Mouse (Mus musculus) left cerebral cortex, adult 18-20 months (tissue): ENCODE measurements around the gene Osbpl10. TPM values are rescaled to one million over a fixed set of nuclear protein-coding genes. Genes with fewer than 3 reads are reported as not detected.
"Not testable (repeated sequence)": the region's sequence is repeated elsewhere in the genome, so short reads cannot be mapped to it uniquely, and the experiment has no call there.

Experiments used
- DNase-seq, 2 experiments: peaks; one replicate each; pipeline ENCODE4 v3.0.0; 2021 to 2022; ENCODE audit warnings: low spot score in 2 of 2, mixed read lengths in 1 of 2
- total RNA-seq, 2 experiments: library from RNA; stranded (reverse); gene quantifications; 2 replicates each; pipeline ENCODE4 v1.2.3; 2021

Gene Osbpl10
- total RNA-seq, 2 experiments from 2014 or later = 48.5 to 48.9 TPM

DNA sequence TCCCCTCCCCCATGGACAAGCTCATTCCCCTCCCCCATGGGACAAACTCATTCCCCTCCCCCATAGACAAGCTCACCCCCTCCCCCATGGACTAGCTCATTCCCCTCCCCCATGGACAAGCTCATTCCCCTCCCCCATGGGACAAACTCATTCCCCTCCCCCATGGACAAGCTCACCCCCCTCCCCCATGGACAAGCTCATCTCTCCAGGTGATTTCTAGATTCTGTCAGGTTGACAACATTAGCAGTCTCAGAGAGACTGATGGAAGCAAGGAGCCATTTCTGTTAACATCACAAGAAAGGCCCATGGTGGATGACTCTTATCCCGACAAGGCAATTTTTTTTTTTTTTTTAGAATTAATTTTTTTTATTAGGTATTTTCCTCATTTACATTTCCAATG lies 52.7 kb downstream of the Osbpl10 start:
- DNase-seq = not testable (repeated sequence)

DNA sequence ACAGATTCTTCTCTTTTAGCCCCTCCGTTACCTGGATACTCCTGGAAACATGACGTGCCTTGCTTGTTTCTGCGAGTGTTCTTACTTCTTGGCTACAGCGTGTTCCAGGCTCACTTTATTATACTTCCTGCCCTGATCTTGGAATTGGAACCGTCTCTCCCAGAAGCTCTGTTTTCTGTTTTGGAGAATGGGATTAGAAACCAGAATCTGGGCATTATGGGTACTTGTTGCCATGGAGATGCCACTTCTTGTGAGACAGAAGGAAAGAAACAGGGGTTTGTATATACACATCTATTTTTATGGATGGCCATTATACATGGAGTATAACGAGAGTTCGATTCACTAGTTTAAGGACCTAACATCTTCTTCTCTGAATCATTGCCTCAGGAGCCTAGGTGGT lies 54.4 kb downstream of the Osbpl10 start:
- no peak for DNase-seq

DNA sequence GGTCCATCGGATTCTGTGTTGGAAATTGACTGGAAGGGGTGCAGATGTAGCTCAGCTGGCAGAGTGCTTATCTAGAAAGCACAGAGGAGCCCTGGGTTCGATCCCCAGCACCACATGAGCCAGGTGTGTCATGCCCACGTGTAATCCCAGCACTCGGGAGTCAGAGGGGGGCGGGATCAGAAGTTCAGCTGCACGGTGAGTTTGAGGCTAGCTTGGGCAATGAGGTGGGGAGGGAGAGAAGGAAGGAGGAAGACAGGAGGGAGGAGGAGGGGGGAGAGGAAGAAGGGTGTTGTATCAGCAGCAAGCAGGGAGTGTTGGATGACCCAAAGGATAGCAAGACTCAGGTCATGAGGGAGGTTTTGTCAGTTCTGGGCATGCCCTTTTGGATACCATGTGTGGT lies 55.9 kb downstream of the Osbpl10 start:
- DNase-seq = no peak

DNA sequence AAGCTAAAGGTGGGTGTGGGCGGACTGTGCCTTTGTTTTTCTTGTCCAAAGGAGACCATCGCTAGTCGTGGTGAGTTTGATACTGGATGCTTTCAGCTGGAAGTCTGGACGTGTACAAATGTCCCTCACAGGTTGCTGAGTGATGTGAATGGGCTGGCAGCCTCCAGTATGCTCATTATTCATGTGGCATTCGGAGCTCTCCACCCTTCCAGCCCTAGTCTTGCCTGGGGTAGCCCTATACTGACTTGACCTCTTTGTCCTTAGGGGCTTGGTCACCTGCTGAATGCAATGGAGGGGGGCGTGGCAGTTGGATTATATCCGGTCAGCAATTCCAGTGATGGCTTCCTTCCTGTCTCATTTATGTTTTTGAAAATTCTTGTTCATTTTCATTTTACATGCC lies 56.4 kb downstream of the Osbpl10 start:
- no peak for DNase-seq

DNA sequence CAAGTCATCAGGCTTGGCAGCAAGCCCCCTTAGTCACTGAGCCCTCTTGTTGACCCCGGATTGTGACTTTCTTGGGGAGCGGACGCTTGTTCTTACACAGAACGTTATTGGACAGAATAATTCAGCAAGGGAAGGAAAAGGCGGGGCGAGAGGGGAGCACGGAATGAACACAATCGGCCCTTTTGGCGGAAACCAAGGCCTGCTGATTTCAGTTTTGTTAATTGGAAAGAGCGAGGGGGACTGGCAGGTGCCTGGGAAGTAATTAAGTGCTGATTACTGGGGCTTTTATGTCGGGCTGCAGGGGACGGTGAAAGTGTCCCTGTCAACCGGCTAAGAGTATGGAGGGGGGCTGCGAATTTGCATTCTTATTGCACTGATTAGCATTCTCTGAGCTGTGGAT lies 59.8 kb downstream of the Osbpl10 start:
- no peak for DNase-seq

DNA sequence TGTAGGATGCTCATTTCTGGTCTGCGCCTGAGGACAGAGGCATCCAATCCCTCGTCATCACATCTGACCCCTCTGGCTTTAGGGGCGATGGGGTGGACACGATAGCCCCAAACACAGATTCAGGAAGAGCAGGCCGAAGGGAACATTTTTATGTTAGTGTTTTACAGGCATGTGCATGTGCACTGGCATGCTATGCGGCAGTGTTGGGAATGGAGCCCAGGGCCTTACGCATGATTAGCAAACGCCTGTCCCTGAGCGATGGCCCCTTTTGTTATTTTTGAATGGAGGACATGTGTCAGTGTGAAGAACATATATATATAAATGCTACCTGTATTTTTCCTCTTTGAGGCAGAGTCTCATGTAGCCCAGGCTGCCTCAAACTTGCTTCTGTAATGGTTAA lies 60.3 kb downstream of the Osbpl10 start:
- no peak for DNase-seq

DNA sequence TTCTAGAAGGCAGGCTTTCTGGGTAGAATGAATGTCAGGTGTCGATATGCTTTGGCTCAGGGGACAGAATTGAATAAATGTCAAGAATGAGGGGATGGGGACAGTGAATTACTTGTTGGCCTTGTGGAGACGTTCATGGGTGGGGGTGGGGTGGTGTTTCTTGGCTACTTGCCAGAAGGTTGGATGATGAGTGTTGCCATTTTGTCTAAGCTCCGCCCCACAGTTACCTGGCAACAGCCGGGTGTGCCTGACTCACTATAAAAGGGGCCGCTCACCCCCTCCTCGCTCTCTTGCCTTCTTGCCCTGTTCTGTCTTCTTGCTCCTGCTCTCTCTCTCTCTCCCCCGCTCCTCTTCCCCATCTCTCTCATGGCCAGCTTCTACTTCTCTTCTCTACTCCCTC lies 60.9 kb downstream of the Osbpl10 start:
- DNase-seq = no peak

DNA sequence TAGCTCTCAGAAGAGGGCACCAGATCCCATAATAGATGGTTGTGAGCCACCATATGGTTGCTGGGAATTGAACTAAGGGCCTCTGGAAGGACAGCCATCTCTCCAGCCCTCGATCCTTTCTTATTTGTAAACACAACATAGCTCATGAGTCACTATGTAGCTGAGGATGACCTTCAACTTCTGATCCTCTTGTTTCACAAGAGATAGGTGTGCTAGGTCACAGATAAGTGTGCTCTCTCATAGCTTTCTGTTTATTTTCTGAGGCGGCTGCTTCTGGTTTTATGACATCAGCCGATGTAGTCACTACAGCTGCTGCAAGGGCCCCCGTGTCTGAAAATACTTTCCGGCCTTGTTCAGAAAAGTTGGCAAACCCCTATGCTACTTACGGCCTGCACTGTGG lies 64.2 kb downstream of the Osbpl10 start:
- DNase-seq = no peak

DNA sequence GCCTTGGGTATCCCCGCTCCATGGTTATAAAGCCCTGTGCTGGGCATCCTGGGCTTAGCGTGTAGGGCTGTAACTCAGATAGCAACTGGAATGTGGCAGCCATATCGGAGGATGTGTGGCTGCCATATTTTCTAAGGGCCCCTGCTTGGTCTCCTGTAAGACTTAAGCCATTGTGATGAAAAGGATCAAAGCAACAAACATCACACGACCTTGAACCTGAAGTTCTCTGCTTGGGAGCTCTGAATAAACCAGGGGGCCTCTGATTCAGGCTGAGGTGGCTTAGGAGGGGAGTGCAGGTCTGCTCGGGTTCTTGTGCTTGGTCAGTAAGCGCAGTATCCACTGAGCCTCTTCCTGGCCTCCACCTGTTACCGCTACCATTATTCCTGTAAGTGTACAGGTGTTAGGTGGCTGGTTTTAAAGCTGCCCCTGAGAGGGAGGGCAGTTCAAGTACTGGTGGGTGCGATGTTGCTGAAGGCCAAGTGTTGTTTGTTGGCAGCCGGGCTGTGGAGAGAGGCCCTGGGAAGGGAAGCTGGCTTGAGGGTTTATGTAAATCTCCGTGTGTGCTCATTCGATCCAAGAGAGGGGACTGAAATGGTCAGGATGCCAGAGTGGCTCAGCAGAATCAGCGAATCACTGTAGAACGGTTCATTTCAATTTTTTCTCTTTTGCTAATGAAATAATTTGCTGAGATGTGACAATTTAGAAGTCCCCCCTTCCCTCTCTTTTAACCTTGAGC lies 64.8 kb downstream of the Osbpl10 start:
- DNase-seq = no peak

DNA sequence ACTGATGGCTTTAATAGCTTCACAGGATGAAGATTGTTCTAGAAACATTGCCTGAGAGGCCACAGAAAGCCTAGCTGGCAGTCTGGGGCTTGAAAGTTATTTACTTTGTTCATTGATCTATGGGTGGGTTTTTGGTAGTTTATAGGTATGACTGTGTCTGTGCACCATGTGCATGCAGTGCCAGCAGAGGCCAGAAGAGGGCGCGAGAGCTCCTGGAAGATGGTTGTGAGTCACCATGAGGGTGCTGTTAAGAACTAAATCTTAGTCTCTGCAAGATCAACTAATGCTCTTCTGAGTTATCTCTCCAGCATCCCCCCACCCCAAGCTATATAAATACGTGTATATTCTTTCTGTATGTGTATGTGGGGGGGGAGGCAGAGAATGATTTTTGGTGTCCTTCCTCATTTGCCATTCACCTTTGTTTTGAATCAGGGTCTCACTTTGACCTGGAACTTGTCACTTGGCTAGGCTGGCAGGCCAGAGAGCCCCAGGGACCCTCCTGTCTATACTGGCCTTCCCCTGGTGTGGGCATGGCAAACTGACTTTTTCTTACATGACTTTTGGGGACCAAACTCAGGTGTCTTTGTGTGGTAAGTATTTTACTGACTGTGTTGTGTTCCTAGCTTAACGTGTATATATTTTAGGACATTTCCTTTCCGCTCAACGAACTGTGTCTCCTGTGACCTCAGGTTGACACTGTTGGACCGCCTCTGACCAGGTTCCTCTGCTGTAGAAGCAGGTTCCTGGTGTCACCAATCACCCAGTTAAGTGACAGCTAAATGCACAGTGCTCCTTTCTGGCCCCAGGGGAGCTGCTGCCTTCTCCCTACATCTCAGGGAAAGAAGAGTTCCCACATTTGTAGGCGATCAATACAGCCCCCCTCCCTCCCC lies 65.8 kb downstream of the Osbpl10 start:
- DNase-seq = no peak

DNA sequence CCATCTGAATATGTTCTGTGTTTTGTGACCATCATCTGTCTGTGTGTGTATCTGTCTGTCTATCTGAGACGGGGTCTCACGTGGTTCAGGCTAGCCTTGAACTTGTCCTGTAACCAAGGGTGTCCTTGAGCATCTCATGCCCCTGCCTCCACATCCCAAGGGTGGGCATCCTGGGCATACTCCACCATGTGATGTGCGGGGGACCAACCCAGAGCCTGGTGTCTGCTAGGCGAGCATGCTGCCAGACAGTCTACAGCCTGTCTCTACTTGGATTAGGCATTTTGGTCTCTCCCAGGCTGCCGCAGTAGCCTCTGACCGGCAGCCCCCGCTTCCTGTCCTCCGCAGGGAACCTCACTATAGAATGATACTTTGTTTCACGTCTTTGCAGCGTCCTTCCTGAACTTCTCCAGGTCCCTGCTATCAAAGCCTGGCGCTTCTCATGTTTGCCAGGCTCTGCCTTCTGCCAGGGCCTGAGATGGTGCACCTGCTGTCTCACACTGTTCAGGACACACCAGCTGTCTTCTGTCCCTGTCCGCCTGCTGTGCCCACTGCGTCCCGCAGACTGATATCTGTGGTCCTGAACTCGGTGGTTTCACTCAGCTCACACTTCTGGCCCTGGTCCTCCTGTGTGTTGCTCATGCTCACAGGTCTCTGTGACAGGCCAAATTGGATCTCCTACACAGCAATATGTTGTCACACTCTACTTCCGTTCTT lies 66.9 kb downstream of the Osbpl10 start:
- no peak for DNase-seq

DNA sequence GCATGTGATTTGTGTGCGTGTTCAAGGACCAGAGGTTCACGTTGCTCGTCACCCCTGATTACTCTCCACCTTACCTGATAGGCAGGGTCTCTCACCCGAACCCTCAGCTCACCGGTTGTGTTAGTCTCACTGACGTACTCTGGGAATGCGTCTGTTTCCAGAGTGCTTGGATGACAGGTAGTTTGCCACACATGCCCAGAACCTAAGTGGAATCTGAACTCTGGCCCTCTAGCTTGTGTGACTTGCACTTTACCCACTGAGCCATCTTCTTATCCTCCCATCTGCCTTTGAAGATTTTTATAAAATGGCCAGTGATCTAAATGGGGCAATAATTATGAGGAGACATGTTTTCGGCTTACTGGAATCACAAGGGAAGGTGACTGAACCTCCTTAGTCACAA lies 68.3 kb downstream of the Osbpl10 start:
- DNase-seq = no peak

DNA sequence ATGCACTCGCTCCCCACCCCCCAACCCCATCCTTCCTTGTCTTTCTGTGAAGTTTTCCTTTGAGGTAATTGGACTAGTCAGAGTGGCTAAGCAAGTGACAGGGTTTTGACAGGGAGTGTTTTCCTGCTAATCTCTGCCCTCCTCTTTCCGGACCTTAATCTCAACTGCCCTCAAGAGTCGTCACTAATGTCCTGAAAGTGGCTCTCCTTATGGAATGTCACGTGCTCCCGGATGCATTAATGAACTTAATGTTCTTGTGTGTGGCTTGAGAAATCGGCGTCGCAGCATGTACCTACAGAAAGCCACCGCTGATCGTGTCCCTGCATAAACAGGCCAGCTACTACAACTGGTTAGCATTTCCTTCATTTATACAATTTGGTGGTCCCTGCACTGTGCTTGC lies 70.0 kb downstream of the Osbpl10 start:
- DNase-seq = no peak

DNA sequence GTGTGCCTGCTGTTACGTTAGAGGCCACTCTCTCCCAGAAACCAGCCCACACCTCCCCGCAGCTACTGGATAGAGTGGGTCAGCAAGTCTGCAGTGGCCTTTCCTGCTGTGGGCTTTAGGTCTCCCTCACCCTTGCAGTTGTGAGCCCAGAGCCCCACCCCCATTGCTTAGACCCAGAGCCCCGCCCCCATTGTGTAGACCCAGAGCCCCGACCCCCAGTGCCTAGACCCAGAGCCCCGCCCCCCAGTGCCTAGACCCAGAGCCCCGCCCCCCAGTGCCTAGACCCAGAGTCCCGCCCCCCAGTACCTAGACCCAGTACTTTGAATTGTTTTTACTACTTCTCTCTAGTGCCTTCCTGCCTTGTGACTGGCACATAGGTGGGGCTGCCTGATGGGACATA lies 70.5 kb downstream of the Osbpl10 start:
- DNase-seq = no peak

DNA sequence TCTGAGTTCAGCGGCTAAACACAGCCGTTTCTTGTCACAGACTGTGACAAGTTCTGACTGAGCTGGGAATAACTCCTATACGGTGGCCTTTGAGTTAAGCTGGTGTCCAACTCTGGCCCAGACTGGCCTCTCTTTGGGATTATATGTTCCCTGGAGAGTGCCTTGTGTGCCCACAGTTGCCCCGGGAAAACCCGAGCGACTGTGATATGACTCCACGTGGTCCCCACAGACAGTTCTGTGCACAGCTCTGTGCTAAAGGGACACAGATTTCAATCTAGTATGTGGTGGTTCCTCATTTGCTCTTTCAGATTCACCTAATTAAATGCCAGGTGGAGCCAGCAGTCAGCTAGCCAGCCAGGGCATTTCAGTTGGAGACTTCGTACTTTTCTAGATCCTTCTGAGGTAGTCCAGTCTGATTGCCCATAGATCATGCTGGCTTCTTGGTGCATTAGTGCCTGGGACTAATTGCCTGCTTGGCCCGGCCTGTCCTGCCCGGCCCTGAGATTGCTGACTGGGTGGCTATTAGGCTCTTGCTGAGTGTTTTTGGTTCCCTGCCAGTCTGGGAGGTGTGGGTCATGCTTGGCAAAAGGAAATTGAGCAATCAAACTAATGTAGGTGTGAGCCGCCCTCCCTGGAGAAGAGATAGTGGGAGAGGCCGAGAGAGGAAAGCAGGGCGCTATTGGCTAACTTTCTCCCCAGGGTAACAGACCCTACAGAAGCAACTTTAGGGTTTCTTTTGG lies 71.8 kb downstream of the Osbpl10 start:
- DNase-seq = no peak

DNA sequence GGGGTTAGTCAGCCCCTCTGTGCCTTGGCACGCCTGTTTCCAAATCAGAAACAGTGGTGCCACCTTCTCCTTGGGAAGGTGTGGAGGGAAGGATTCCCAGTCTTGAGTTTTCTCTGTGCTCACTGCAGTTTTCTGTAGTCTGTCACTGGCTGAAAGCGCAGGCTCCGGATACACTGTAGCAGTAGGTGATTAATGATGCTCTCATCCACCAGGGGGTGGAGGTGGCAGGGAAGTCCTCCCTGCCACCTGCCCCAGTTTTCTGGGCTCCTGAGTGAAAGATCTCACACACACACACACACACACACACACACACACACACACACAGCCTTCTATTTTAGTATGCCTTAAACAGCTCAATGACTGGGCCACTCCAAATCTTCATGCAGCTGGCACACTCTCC lies 73.6 kb downstream of the Osbpl10 start:
- DNase-seq = peak in 1 of 2 experiments; percentile 42

DNA sequence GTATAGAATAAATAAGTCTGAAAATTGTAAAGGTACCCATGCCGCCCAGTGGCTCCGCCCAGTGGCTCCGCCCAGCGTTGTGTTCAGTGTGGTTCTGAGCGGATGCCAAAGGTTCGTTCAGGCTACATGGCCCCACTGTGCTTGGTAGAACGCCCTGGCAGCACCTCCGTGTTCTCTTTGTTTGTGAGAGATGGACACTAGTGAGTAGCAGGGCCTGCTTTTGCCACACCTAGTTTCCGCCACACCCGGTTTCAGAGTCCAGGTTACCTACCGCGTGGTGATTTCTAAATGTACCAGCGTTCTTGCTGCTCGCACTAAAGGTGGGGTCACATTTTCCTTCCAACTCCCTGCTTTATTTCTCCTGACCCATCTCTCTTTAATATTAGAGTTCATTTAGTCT lies 75.4 kb downstream of the Osbpl10 start:
- no peak for DNase-seq

DNA sequence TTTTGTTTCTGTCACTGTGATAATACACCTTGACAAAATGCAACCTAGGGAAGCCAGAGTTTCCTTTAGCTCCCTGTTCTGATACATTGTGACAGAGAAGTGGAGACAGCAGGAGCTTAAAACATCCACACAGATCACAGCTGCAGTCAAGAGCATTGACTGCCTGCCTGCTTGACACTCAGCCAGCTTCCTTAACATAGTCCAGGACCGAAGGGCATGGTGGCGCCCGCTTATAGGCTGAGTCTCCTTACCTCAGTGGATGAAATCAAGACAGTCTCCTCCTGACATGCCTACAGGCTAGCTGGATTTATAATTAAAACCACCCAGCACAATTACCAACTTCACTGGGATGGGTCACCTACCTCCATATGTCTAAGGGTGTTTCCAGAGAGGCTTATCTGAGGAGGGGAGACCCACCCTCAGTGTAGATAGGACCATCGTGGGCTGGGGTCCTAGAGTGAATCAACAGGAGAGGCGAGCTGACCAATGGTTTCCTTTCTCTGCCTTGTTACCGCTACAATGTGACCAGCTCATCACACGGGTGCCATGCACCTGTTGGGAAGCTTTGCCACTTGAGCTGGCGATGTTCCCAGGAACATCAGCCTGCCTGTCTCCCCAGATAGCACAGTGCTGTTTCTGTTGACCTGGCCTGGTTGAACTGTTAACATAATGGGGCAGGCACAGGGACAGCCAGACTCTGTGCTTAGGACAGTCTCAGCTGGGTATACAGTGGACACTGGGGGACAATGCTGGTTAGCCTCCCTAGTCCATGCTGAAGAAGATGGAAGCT lies 76.9 kb downstream of the Osbpl10 start:
- no peak for DNase-seq

DNA sequence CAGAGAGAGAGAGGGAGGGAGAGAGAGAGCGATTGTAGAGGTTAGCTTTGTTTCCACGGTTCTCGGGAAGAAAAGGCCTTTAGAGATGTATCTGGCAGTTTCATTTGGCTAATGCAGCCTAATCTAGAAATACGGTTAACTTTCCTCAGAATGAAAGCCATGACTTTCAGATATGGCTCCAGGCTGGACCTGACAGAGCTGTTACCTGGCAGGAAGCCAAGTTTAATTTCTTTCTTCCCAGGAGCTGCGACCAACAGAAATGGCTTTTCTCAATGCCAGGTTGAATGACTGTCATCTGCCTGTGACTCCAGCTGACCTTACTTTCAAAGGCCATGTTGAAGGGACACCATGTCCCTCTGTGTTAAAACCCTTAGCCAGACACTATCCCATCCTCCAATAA lies 80.4 kb downstream of the Osbpl10 start:
- no peak for DNase-seq

DNA sequence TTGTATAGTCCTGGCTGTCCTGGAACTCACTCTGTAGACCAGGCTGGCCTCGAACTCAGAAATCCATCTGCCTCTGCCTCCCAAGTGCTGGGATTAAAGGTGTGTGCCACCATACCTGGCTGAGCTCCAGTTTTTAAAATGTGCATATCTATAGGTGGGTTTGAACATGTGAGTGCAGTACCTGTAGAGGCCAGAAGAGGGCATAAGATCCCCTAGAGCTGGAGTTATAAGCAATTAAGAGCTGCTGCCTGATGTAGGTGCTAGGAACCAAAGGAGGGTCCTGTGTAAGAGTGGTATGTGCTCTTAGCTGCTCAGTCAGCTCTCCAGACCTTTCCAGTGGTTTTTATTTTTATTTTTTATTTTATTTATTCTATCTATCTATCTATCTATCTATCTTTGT lies 86.5 kb downstream of the Osbpl10 start:
- no peak for DNase-seq
